Comparison of ENCODE assay signal across 22 mouse cellular contexts in the genomic region with DNA sequence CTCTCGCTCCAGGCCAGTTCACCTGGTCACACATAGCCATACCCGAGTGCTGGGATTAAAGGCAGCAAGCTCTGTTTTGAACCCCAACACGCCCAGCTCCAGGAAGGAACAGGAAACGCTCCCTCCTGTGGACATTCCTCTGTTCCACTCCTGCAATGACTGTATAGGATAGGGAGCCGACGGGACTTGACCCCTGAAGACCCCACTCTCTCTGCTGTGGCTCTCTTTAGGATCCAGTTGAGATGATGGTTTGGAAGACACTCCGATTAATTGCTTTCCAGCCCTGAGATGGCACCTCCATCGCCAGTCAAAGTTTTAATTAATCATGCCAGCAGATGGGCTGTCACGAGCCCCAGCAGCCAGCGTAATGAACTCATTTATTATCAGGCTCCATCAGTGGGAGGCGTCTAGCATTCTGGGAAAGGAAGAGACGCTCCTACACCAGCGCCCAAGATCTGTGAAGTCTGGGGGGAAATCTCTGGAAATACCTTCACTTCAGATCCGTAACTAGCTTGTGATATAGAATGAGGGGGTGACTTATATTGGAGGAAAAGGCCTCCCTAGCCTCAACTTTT.
DNase-seq lines count a peak whose midpoint lies in the region; ATAC-seq lines count a peak whose summit lies in the region.
"Had no signal": no experiment of that assay in that cellular context is flagged by ENCODE, and none has a peak within 500 bp of the region (broad histone marks: within the 10 kb centered on the region; RNA-seq: fewer than 3 reads in every experiment).

No protein-coding gene starts in this region.

- H3K36me3 ChIP-seq in kidney, embryonic 14.5 days (ENCODE audit: control insufficient read depth, insufficient read depth, low read length), result no peaks in the 10 kb centered on the region
- H3K36me3 ChIP-seq in hindbrain, embryonic 16.5 days (ENCODE audit: control insufficient read depth, insufficient read depth, low read length), result no peaks in the 10 kb centered on the region
- H3K36me3 ChIP-seq: embryonic facial prominence, embryonic 12.5 days; heart, embryonic 12.5 days; limb, embryonic 15.5 days; liver, embryonic 15.5 days; stomach, embryonic 15.5 days had no signal

- 40% methylated on average over 14 of the region's 14 CpGs for WGBS in kidney, embryonic 14.5 days
- 42% methylated on average over 14 of the region's 14 CpGs for WGBS in hindbrain, embryonic 16.5 days

- no peaks in the 10 kb centered on the region for H3K4me1 ChIP-seq in kidney, embryonic 14.5 days (ENCODE audit: control insufficient read depth, insufficient read depth, low read length)
- H3K4me1 ChIP-seq in hindbrain, embryonic 16.5 days (ENCODE audit: control insufficient read depth, insufficient read depth, low read depth, low read length), result no peaks in the 10 kb centered on the region
- H3K4me1 ChIP-seq: embryonic facial prominence, embryonic 12.5 days; heart, embryonic 12.5 days; liver, embryonic 15.5 days; stomach, embryonic 15.5 days had no signal

- H3K9ac ChIP-seq in kidney, embryonic 14.5 days (ENCODE audit: low read depth, low read length), result no peak overlapping the region
- no peak overlapping the region for H3K9ac ChIP-seq in hindbrain, embryonic 16.5 days (ENCODE audit: low read depth, low read length)
- H3K9ac ChIP-seq: embryonic facial prominence, embryonic 12.5 days; heart, embryonic 12.5 days; limb, embryonic 15.5 days; liver, embryonic 15.5 days; stomach, embryonic 15.5 days had no signal

- no peaks in the 10 kb centered on the region for H3K9me3 ChIP-seq in kidney, embryonic 14.5 days (ENCODE audit: control insufficient read depth, low read length)
- no peaks in the 10 kb centered on the region for H3K9me3 ChIP-seq in hindbrain, embryonic 16.5 days (ENCODE audit: control insufficient read depth, low read length)
- H3K9me3 ChIP-seq: embryonic facial prominence, embryonic 12.5 days; heart, embryonic 12.5 days; limb, embryonic 15.5 days; liver, embryonic 15.5 days; stomach, embryonic 15.5 days had no signal

- DNase-seq in kidney, postnatal 14 days, result no peak
- DNase-seq in retina, postnatal 1 day, result peak; percentile 43
- no peak for DNase-seq in retina, embryonic 14.5 days (ENCODE audit: low spot score)
- DNase-seq in adrenal gland, adult 2 months, result no peak
- DNase-seq in cerebellum, adult 11-12 months, result no peak
- DNase-seq: cerebellum, adult 9-10 months; gastrocnemius, postnatal 10 days; heart, postnatal 14 days; kidney, adult 2 months; midbrain, embryonic 14.5 days; right cerebral cortex, postnatal 14 days; spleen, adult 18-20 months; thymus, adult 2 months had no signal

- no peak overlapping the region for H3K4me3 ChIP-seq in kidney, embryonic 14.5 days (ENCODE audit: low read length)
- no peak overlapping the region for H3K4me3 ChIP-seq in hindbrain, embryonic 16.5 days (ENCODE audit: low read length)
- H3K4me3 ChIP-seq: embryonic facial prominence, embryonic 12.5 days; erythroblast, embryonic 14.5 days; heart, embryonic 12.5 days; limb, embryonic 15.5 days; liver, embryonic 15.5 days; stomach, embryonic 15.5 days had no signal

- peak; percentile 36; the same call in 1 of the 2 replicates for ATAC-seq in kidney, embryonic 14.5 days (ENCODE audit: low FRiP score, low TSS enrichment)
- ATAC-seq in hindbrain, embryonic 16.5 days, result peak; percentile 80
- ATAC-seq: inflammation-experienced regulatory T-cells, adult 6 months had no signal

- H3K4me2 ChIP-seq in kidney, embryonic 14.5 days (replicated peaks; ENCODE audit: low read depth, low read length), result no peak overlapping the region
- H3K4me2 ChIP-seq in hindbrain, embryonic 16.5 days (ENCODE audit: low read length), result no peak overlapping the region
- H3K4me2 ChIP-seq: embryonic facial prominence, embryonic 12.5 days; heart, embryonic 12.5 days; limb, embryonic 15.5 days; liver, embryonic 15.5 days; stomach, embryonic 15.5 days had no signal

- no peak overlapping the region for H3K27ac ChIP-seq in kidney, embryonic 14.5 days (ENCODE audit: low read depth, low read length)
- H3K27ac ChIP-seq in hindbrain, embryonic 16.5 days (ENCODE audit: low read depth, low read length), result no peak overlapping the region
- H3K27ac ChIP-seq: embryonic facial prominence, embryonic 12.5 days; limb, embryonic 15.5 days; liver, embryonic 15.5 days; stomach, embryonic 15.5 days had no signal

- H3K27me3 ChIP-seq in kidney, embryonic 14.5 days (ENCODE audit: control insufficient read depth, insufficient read depth, low read length), result no peaks in the 10 kb centered on the region
- no peaks in the 10 kb centered on the region for H3K27me3 ChIP-seq in hindbrain, embryonic 16.5 days (replicated peaks; ENCODE audit: control insufficient read depth, insufficient read depth, low read length)
- H3K27me3 ChIP-seq: embryonic facial prominence, embryonic 12.5 days; heart, embryonic 12.5 days; limb, embryonic 15.5 days; liver, embryonic 15.5 days; stomach, embryonic 15.5 days had no signal
